Mouse (Mus musculus): Measurements from ENCODE around the gene Agap2. TPM values are rescaled to one million over a fixed set of nuclear protein-coding genes. Genes with fewer than 3 reads are reported as not detected.

The Agap2 gene
- polyA plus RNA-seq, 2 experiments, result 0.57 to 3.0 TPM

DNA sequence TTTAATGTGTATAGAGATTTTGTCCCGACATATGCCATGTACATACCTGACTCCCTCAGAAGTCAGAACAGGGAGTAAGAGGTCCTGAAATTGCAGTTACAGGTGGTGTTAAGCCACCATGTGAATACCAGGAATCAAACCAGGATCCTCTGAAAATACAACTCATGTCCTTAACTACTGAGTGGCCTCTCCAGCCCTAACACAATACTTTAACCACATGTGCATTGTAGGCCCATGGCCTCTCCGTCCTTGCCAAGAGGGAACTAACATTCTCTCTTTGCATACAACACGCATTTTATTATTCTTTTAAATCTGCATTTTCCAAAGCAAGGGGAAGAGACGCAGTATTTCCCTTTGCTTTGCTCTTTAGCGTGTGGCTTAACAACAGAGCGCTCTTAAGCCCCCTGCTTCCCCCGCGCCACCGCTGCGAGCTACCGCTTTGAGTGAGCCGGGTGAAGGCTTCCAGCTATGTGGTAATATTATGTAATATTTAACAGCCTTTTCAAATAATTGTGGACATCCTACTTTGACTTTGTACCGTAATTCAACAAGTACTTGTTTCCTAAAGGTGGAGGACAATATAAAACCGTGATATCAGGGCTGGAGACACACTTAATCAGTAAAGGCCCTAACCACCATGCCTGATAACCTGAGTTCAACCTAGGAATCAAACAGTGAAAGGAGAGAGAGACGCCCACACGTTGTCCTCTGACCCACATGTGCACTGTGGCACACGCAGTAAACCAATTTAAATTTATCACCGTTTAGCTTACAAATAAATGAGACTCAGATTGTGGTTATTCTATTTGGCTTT is 63.5 kb downstream of the Agap2 start:
- TF ChIP-seq EP300 (IDR thresholded peaks at IDR 0.05; ENCODE audit: low read depth) (no peak), CTCF (IDR thresholded peaks at IDR 0.05; ENCODE audit: low read depth) (no peak)
- peak overlapping the region; percentile 13; the same call in 1 of the 2 replicates for H3K27ac ChIP-seq
- H3K9me3 ChIP-seq (ENCODE audit: control insufficient read depth, low read length), result no peaks in the 10 kb centered on the region
- peaks cover 18 to 39% of the 10 kb centered on the region in 2 experiments for H3K4me1 ChIP-seq (replicated peaks; ENCODE audit: control insufficient read depth in 2 of 2, insufficient read depth in 2 of 2, low read length in 1 of 2)
- no peak overlapping the region for H3K4me3 ChIP-seq (ENCODE audit: insufficient read depth in 1 of 2, low read depth in 2 of 2, low read length in 2 of 2)
- H3K27me3 ChIP-seq (ENCODE audit: control insufficient read depth, insufficient read depth, low read length), result no peaks in the 10 kb centered on the region
- no peak overlapping the region for H3K4me2 ChIP-seq (ENCODE audit: low read depth)
- WGBS (ENCODE audit: insufficient replicate concordance), result 63% methylated on average over 18 of the region's 18 CpGs
- DNase-seq (ENCODE audit: low read depth in 3 of 3, low spot score in 3 of 3), result no peak
- no peak overlapping the region for H3K9ac ChIP-seq (replicated peaks)
- no peaks in the 10 kb centered on the region for H3K36me3 ChIP-seq (replicated peaks; ENCODE audit: control insufficient read depth, insufficient read depth, low read depth)
- no peak for ATAC-seq (ENCODE audit: insufficient read depth)

DNA sequence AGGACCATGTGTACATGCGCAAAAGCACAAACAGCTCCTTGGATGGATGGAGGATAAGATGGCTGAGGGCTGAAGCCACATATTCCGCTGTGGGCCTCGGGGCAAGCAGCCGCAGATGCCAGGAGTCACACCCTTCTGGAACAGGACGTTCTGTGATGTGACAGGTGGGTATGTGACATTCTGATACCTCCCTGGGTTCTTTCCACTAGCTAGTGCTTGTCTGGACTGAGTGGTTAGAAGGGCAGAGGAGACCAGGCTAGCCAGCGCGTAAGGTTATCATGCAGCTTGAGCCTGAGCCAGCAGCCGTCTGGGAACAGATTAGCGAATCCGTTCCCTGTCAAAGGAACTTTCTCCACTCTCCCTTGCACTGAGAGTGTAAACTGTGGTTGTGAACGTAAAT is 65.9 kb downstream of the Agap2 start:
- H3K4me3 ChIP-seq (ENCODE audit: insufficient read depth in 1 of 2, low read depth in 2 of 2, low read length in 2 of 2), result no peak overlapping the region
- no peak overlapping the region for H3K4me2 ChIP-seq (ENCODE audit: low read depth)
- no peaks in the 10 kb centered on the region for H3K9me3 ChIP-seq (ENCODE audit: control insufficient read depth, low read length)
- H3K27ac ChIP-seq, result no peak overlapping the region
- ATAC-seq (ENCODE audit: insufficient read depth) (no peak), DNase-seq (ENCODE audit: low read depth in 3 of 3, low spot score in 3 of 3) (no peak)
- H3K4me1 ChIP-seq (replicated peaks; ENCODE audit: control insufficient read depth in 2 of 2, insufficient read depth in 2 of 2, low read length in 1 of 2), result peaks cover 7 to 28% of the 10 kb centered on the region in 2 experiments
- H3K36me3 ChIP-seq (replicated peaks; ENCODE audit: control insufficient read depth, insufficient read depth, low read depth), result no peaks in the 10 kb centered on the region
- H3K9ac ChIP-seq (replicated peaks), result no peak overlapping the region
- no peak for TF ChIP-seq EP300 (IDR thresholded peaks at IDR 0.05; ENCODE audit: low read depth)
- no peak for TF ChIP-seq CTCF (IDR thresholded peaks at IDR 0.05; ENCODE audit: low read depth)
- no peaks in the 10 kb centered on the region for H3K27me3 ChIP-seq (ENCODE audit: control insufficient read depth, insufficient read depth, low read length)
- 69% methylated on average over 11 of the region's 11 CpGs for WGBS (ENCODE audit: insufficient replicate concordance)

DNA sequence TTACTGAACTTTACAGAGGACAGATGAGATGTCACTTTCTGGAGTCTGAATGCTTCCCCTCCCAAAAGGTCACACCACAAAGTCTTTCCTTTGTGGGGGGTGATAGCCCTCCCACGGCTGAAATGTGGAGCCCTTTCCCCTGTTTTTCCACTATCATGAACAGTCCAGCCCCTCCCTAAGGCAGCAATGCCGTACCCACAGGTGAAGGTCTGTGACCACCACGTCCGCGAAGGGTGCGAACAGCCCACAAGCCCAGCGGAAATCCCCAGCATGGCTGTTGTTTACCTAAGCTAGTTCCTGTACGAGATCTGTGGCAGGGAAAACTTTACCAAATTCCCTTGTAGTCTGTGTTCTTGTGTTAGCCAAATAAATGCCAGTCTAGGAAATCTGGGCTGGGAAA is 66.4 kb downstream of the Agap2 start:
- Histone ChIP-seq H3K4me3 (ENCODE audit: insufficient read depth in 1 of 2, low read depth in 2 of 2, low read length in 2 of 2) (no peak overlapping the region), H3K27ac (no peak overlapping the region), H3K4me2 (ENCODE audit: low read depth) (no peak overlapping the region), H3K9me3 (ENCODE audit: control insufficient read depth, low read length) (no peaks in the 10 kb centered on the region), H3K4me1 (replicated peaks; ENCODE audit: control insufficient read depth in 2 of 2, insufficient read depth in 2 of 2, low read length in 1 of 2) (peaks cover 2 to 23% of the 10 kb centered on the region in 2 experiments), H3K27me3 (ENCODE audit: control insufficient read depth, insufficient read depth, low read length) (no peaks in the 10 kb centered on the region), H3K9ac (replicated peaks) (no peak overlapping the region), H3K36me3 (replicated peaks; ENCODE audit: control insufficient read depth, insufficient read depth, low read depth) (no peaks in the 10 kb centered on the region)
- DNase-seq (ENCODE audit: low read depth in 3 of 3, low spot score in 3 of 3) (no peak), ATAC-seq (ENCODE audit: insufficient read depth) (no peak)
- TF ChIP-seq CTCF (IDR thresholded peaks at IDR 0.05; ENCODE audit: low read depth) (no peak), EP300 (IDR thresholded peaks at IDR 0.05; ENCODE audit: low read depth) (no peak)
- WGBS (ENCODE audit: insufficient replicate concordance), result 51% methylated on average over 8 of the region's 8 CpGs

Other genes starting within 250 kb of the Agap2 start
- 3.7 and 4.1 TPM in 2 replicates for gene Atp23, start 173.9 kb upstream of the Agap2 start, polyA plus RNA-seq (2012; rRNA removed)
- 7.6 and 7.9 TPM in 2 replicates for gene Atp23, start 173.9 kb upstream of the Agap2 start, polyA plus RNA-seq (2014; fragmentation: Nextera tagmentation; extraction: Ambion mirVana)
- gene Ctdsp2, start 96.6 kb upstream of the Agap2 start, polyA plus RNA-seq (2012; rRNA removed), result 18.8 and 19.4 TPM in 2 replicates
- 13.3 and 15.8 TPM in 2 replicates for gene Ctdsp2, start 96.6 kb upstream of the Agap2 start, polyA plus RNA-seq (2014; fragmentation: Nextera tagmentation; extraction: Ambion mirVana)
- gene Avil, start 74.6 kb upstream of the Agap2 start, polyA plus RNA-seq (2012; rRNA removed), result 0.02 and 0.12 TPM in 2 replicates
- 0.03 TPM in 1 of 2 replicates, not detected in the other for gene Avil, start 74.6 kb upstream of the Agap2 start, polyA plus RNA-seq (2014; fragmentation: Nextera tagmentation; extraction: Ambion mirVana)
- gene Tsfm, start 44.4 kb upstream of the Agap2 start, polyA plus RNA-seq (2012; rRNA removed), result 22.8 and 26.7 TPM in 2 replicates
- 40.7 and 49.2 TPM in 2 replicates for gene Tsfm, start 44.4 kb upstream of the Agap2 start, polyA plus RNA-seq (2014; fragmentation: Nextera tagmentation; extraction: Ambion mirVana)
- 10.6 and 12.5 TPM in 2 replicates for gene Mettl1, start 33.9 kb upstream of the Agap2 start, polyA plus RNA-seq (2012; rRNA removed)
- 18.1 and 19.3 TPM in 2 replicates for gene Mettl1, start 33.9 kb upstream of the Agap2 start, polyA plus RNA-seq (2014; fragmentation: Nextera tagmentation; extraction: Ambion mirVana)
- gene Eef1akmt3, start 33.8 kb upstream of the Agap2 start, polyA plus RNA-seq (2012; rRNA removed), result 0.08 and 0.09 TPM in 2 replicates
- 0.04 TPM in 1 of 2 replicates, not detected in the other for gene Eef1akmt3, start 33.8 kb upstream of the Agap2 start, polyA plus RNA-seq (2014; fragmentation: Nextera tagmentation; extraction: Ambion mirVana)
- 0.07 and 0.08 TPM in 2 replicates for gene Cyp27b1, start 27.0 kb upstream of the Agap2 start, polyA plus RNA-seq (2012; rRNA removed)
- gene Cyp27b1, start 27.0 kb upstream of the Agap2 start, polyA plus RNA-seq (2014; fragmentation: Nextera tagmentation; extraction: Ambion mirVana), result not detected in 2 replicates
- gene March9, start 15.1 kb upstream of the Agap2 start, polyA plus RNA-seq (2012; rRNA removed), result 0.07 and 0.12 TPM in 2 replicates
- not detected in 2 replicates for gene March9, start 15.1 kb upstream of the Agap2 start, polyA plus RNA-seq (2014; fragmentation: Nextera tagmentation; extraction: Ambion mirVana)
- gene Cdk4, start 11.8 kb upstream of the Agap2 start, polyA plus RNA-seq (2012; rRNA removed), result 175 and 221 TPM in 2 replicates
- gene Cdk4, start 11.8 kb upstream of the Agap2 start, polyA plus RNA-seq (2014; fragmentation: Nextera tagmentation; extraction: Ambion mirVana), result 519 and 576 TPM in 2 replicates
- gene Tspan31, start 5.0 kb upstream of the Agap2 start, polyA plus RNA-seq (2012; rRNA removed), result 35.8 and 41.8 TPM in 2 replicates
- 18.9 and 23.8 TPM in 2 replicates for gene Tspan31, start 5.0 kb upstream of the Agap2 start, polyA plus RNA-seq (2014; fragmentation: Nextera tagmentation; extraction: Ambion mirVana)
- 20.9 and 25.0 TPM in 2 replicates for gene Os9, start 45.8 kb downstream of the Agap2 start, polyA plus RNA-seq (2012; rRNA removed)
- 22.9 and 29.9 TPM in 2 replicates for gene Os9, start 45.8 kb downstream of the Agap2 start, polyA plus RNA-seq (2014; fragmentation: Nextera tagmentation; extraction: Ambion mirVana)
- 9.9 and 10.4 TPM in 2 replicates for gene B4galnt1, start 89.9 kb downstream of the Agap2 start, polyA plus RNA-seq (2012; rRNA removed)
- 14.6 and 17.1 TPM in 2 replicates for gene B4galnt1, start 89.9 kb downstream of the Agap2 start, polyA plus RNA-seq (2014; fragmentation: Nextera tagmentation; extraction: Ambion mirVana)
- 1.5 and 1.7 TPM in 2 replicates for gene Slc26a10, start 105.4 kb downstream of the Agap2 start, polyA plus RNA-seq (2012; rRNA removed)
- 0.75 and 1.3 TPM in 2 replicates for gene Slc26a10, start 105.4 kb downstream of the Agap2 start, polyA plus RNA-seq (2014; fragmentation: Nextera tagmentation; extraction: Ambion mirVana)
- 6.9 and 7.7 TPM in 2 replicates for gene Arhgef25, start 114.8 kb downstream of the Agap2 start, polyA plus RNA-seq (2012; rRNA removed)
- 3.4 and 4.8 TPM in 2 replicates for gene Arhgef25, start 114.8 kb downstream of the Agap2 start, polyA plus RNA-seq (2014; fragmentation: Nextera tagmentation; extraction: Ambion mirVana)
- 35.9 and 38.6 TPM in 2 replicates for gene Dtx3, start 120.4 kb downstream of the Agap2 start, polyA plus RNA-seq (2012; rRNA removed)
- gene Dtx3, start 120.4 kb downstream of the Agap2 start, polyA plus RNA-seq (2014; fragmentation: Nextera tagmentation; extraction: Ambion mirVana), result 11.2 and 15.0 TPM in 2 replicates
- 28.2 and 31.2 TPM in 2 replicates for gene Pip4k2c, start 136.3 kb downstream of the Agap2 start, polyA plus RNA-seq (2012; rRNA removed)
- 25.7 and 31.1 TPM in 2 replicates for gene Pip4k2c, start 136.3 kb downstream of the Agap2 start, polyA plus RNA-seq (2014; fragmentation: Nextera tagmentation; extraction: Ambion mirVana)
- 0.11 and 0.19 TPM in 2 replicates for gene Kif5a, start 188.1 kb downstream of the Agap2 start, polyA plus RNA-seq (2012; rRNA removed)
- gene Kif5a, start 188.1 kb downstream of the Agap2 start, polyA plus RNA-seq (2014; fragmentation: Nextera tagmentation; extraction: Ambion mirVana), result 0.01 and 0.03 TPM in 2 replicates
- 53.8 and 58.7 TPM in 2 replicates for gene Dctn2, start 191.1 kb downstream of the Agap2 start, polyA plus RNA-seq (2012; rRNA removed)
- gene Dctn2, start 191.1 kb downstream of the Agap2 start, polyA plus RNA-seq (2014; fragmentation: Nextera tagmentation; extraction: Ambion mirVana), result 59.2 and 64.7 TPM in 2 replicates
- gene Mbd6, start 213.7 kb downstream of the Agap2 start, polyA plus RNA-seq (2012; rRNA removed), result 9.7 and 11.0 TPM in 2 replicates
- gene Mbd6, start 213.7 kb downstream of the Agap2 start, polyA plus RNA-seq (2014; fragmentation: Nextera tagmentation; extraction: Ambion mirVana), result 5.6 and 6.2 TPM in 2 replicates
- gene Mars, start 236.5 kb downstream of the Agap2 start, polyA plus RNA-seq (2012; rRNA removed), result 53.6 and 63.4 TPM in 2 replicates
- 101 and 115 TPM in 2 replicates for gene Mars, start 236.5 kb downstream of the Agap2 start, polyA plus RNA-seq (2014; fragmentation: Nextera tagmentation; extraction: Ambion mirVana)
- 7.3 and 8.8 TPM in 2 replicates for gene Arhgap9, start 246.7 kb downstream of the Agap2 start, polyA plus RNA-seq (2012; rRNA removed)
- 12.4 and 13.4 TPM in 2 replicates for gene Arhgap9, start 246.7 kb downstream of the Agap2 start, polyA plus RNA-seq (2014; fragmentation: Nextera tagmentation; extraction: Ambion mirVana)